ENCODE assay signal across 9 mouse cellular contexts in the genomic region with DNA sequence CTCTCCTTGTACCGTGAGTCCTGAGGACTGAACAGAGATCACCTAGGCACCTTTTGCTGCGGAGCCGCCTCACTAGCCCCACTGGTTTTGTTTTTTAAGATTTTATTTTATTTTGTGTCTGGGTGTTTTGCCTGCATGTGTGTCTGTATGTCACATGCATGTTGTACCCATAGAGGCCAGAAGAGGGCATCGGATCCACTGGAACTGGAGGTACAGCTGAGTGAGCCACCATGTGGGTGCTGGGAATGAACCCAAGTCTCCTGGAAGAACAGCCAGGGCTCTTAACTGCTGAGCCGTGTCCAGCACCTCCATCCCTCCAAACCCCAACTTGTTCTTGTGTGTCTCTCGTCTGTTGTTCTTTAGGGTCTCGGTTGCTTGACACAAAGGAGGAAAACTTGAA. TPM values are rescaled to one million over a fixed set of nuclear protein-coding genes. Genes with fewer than 3 reads are reported as not detected.
A peak's percentile ranks its signal among the peaks of the same experiment; 100 is the strongest.
DNase-seq lines count a peak whose midpoint lies in the region; ATAC-seq lines count a peak whose summit lies in the region.
"Had no signal": no experiment of that assay in that cellular context is flagged by ENCODE, and none has a peak within 500 bp of the region (broad histone marks: within the 10 kb centered on the region; RNA-seq: fewer than 3 reads in every experiment).

No protein-coding gene starts in this region.

- no peak for ATAC-seq in cerebellum, adult (ENCODE audit: insufficient number of reproducible peaks, low FRiP score, low TSS enrichment)
- ATAC-seq in erythroblast, adult 5-6 weeks (replicated peaks; ENCODE audit: low FRiP score, poor library complexity, severe bottlenecking): 0 out of 2 replicates have a peak, but pooled peaks have one; percentile 48

- peak; percentile 46 to 57 for DNase-seq in cerebellum, adult 18-20 months
- peak; percentile 38 to 51 for DNase-seq in left cerebral cortex, adult 18-20 months (ENCODE audit: low spot score in 2 of 2)
- no peak for DNase-seq in left cerebral cortex, adult 9 months (ENCODE audit: low spot score in 2 of 2)
- DNase-seq in R1 (ENCODE audit: low read depth, low spot score): peak; percentile 81
- peak; percentile 59 for DNase-seq in retina, postnatal 1 day
- no peak for DNase-seq in gastrocnemius, postnatal 10 days

RNA-seq across cellular contexts. Expression of a gene that starts 15.1 kb away (rescaled TPM):
- 100 to 1,000 TPM; 147 to 150 TPM for total RNA-seq in left cerebral cortex, adult 18-20 months (2021)
- total RNA-seq in erythroblast, adult 5-6 weeks (2015; ENCODE audit: low replicate concordance): 31.8 and 50.0 TPM in 2 replicates
- 70.6 and 102 TPM in 2 replicates for total RNA-seq in erythroblast, adult 5-6 weeks (2017; ENCODE audit: low replicate concordance)
- 100 to 1,000 TPM; 108 to 125 TPM for total RNA-seq in gastrocnemius, postnatal 10 days (2021)

RNA-seq across cellular contexts. Expression of a gene that starts 20.8 kb away (rescaled TPM):
- total RNA-seq in left cerebral cortex, adult 18-20 months (2021): 10 to 100 TPM; 30.2 to 30.5 TPM
- 4.8 and 6.7 TPM in 2 replicates for total RNA-seq in erythroblast, adult 5-6 weeks (2015; ENCODE audit: low replicate concordance)
- total RNA-seq in erythroblast, adult 5-6 weeks (2017; ENCODE audit: low replicate concordance): 10.5 and 11.8 TPM in 2 replicates
- total RNA-seq in gastrocnemius, postnatal 10 days (2021): 10 to 100 TPM; 16.0 to 21.1 TPM

RNA-seq across cellular contexts. Expression of a gene that starts 34.1 kb away (rescaled TPM):
- total RNA-seq in left cerebral cortex, adult 18-20 months (2021): 10 to 100 TPM; 54.6 to 55.8 TPM
- total RNA-seq in erythroblast, adult 5-6 weeks (2015; ENCODE audit: low replicate concordance): 3.1 and 6.9 TPM in 2 replicates
- 2.2 and 10.9 TPM in 2 replicates for total RNA-seq in erythroblast, adult 5-6 weeks (2017; ENCODE audit: low replicate concordance)
- 10 to 100 TPM; 50.8 to 60.1 TPM for total RNA-seq in gastrocnemius, postnatal 10 days (2021)

RNA-seq across cellular contexts. Expression of a gene that starts 43.2 kb away (rescaled TPM):
- total RNA-seq in left cerebral cortex, adult 18-20 months (2021): under 1 TPM; 0.58 to 0.68 TPM
- 3.1 TPM in 1 of 2 replicates, not detected in the other for total RNA-seq in erythroblast, adult 5-6 weeks (2015; ENCODE audit: low replicate concordance)
- 0.60 TPM in 1 of 2 replicates, not detected in the other for total RNA-seq in erythroblast, adult 5-6 weeks (2017; ENCODE audit: low replicate concordance)
- under 1 TPM; 0.16 to 0.41 TPM for total RNA-seq in gastrocnemius, postnatal 10 days (2021)
- total RNA-seq: gastrocnemius, postnatal 36 days had no signal

RNA-seq across cellular contexts. Expression of a gene that starts 55.3 kb away (rescaled TPM):
- 1,000 to 10,000 TPM; 2,618 to 2,651 TPM for total RNA-seq in left cerebral cortex, adult 18-20 months (2021)
- total RNA-seq in erythroblast, adult 5-6 weeks (2015; ENCODE audit: low replicate concordance): 912 and 913 TPM in 2 replicates
- total RNA-seq in erythroblast, adult 5-6 weeks (2017; ENCODE audit: low replicate concordance): 174 and 278 TPM in 2 replicates
- 1,000 to 10,000 TPM; 7,536 to 8,309 TPM for total RNA-seq in gastrocnemius, postnatal 10 days (2021)

Comparison
In these comparisons a context has a peak if more than half of its experiments do, and no peak if none do; other contexts are left out.
1. DNase-seq: peak in cerebellum, adult 18-20 months (2 of 2), left cerebral cortex, adult 18-20 months (2 of 2), R1 (single experiment) and retina, postnatal 1 day (single experiment); none in left cerebral cortex, adult 9 months (0 of 2) and gastrocnemius, postnatal 10 days (single experiment).
2. RNA of a gene that starts 34.1 kb away (total RNA-seq): 50.8 to 60.1 TPM in gastrocnemius, postnatal 10 days and 54.6 to 55.8 TPM in left cerebral cortex, adult 18-20 months; 2.2 to 10.9 TPM in erythroblast, adult 5-6 weeks; every median in the first group is over 4 times any median in the second.